Mouse (Mus musculus): ENCODE measurements around the gene Camk1d.

- TF ChIP-seq CTCF (IDR thresholded peaks at IDR 0.05; ENCODE audit: borderline replicate concordance, insufficient read depth, low read depth, low read length) (no peak), POLR2A (IDR thresholded peaks at IDR 0.05; ENCODE audit: borderline replicate concordance, insufficient read depth, low read length) (0 out of 2 replicates have a peak, but pooled peaks have one; percentile 17)
Measured at GRCm38 (mm10) chr2:5715544-5715943, 1.2 kb upstream of the Camk1d start.
